Mouse (Mus musculus) forebrain, embryonic 12.5 days (tissue): ENCODE measurements around the gene Aoc1. TPM values are rescaled to one million over a fixed set of nuclear protein-coding genes. Genes with fewer than 3 reads are reported as not detected.
A peak's percentile ranks its signal among the peaks of the same experiment; 100 is the strongest.
"Not testable (repeated sequence)": the region's sequence is repeated elsewhere in the genome, so short reads cannot be mapped to it uniquely, and the experiment has no call there.

Source experiments
- ATAC-seq: fragments of 200-750 bp; cut with Nextera tagmentation; 2 replicates; pipeline ENCODE4 v1.8.0; 2017; ENCODE audit warnings: moderate TSS enrichment; ENCODE audit not compliant: low FRiP score
- H3K27ac ChIP-seq: fragments of 300-500 bp; sonication (generic); 2 replicates; pipeline ENCODE4 v1.5.1; 2016; ENCODE audit warnings: mild to moderate bottlenecking
- H3K27me3 ChIP-seq: fragments of 300-500 bp; sonication (generic); 2 replicates; pipeline ENCODE4 v1.6.1; 2016; ENCODE audit warnings: mild to moderate bottlenecking
- H3K36me3 ChIP-seq: fragments of 300-500 bp; sonication (generic); replicated peaks from 2 replicates; pipeline ENCODE4 v1.6.1; 2016; ENCODE audit warnings: mild to moderate bottlenecking
- H3K4me1 ChIP-seq: fragments of 300-500 bp; sonication (generic); 2 replicates; pipeline ENCODE4 v1.6.1; 2016
- H3K4me2 ChIP-seq: fragments of 300-500 bp; sonication (generic); 2 replicates; pipeline ENCODE4 v1.6.1; 2016; ENCODE audit warnings: mild to moderate bottlenecking, moderate library complexity
- H3K4me3 ChIP-seq: fragments of 300-500 bp; sonication (generic); replicated peaks from 2 replicates; pipeline ENCODE4 v1.5.1; 2016; ENCODE audit warnings: mild to moderate bottlenecking
- H3K9ac ChIP-seq: fragments of 300-500 bp; sonication (generic); 2 replicates; pipeline ENCODE4 v1.6.1; 2016; ENCODE audit warnings: mild to moderate bottlenecking
- H3K9me3 ChIP-seq: fragments of 300-500 bp; sonication (generic); 2 replicates; pipeline ENCODE4 v1.6.1; 2016
- WGBS: fragments of 180-500 bp; shearing (Covaris S2); methylation state at CpG from one replicate; pipeline ENCODE4 v1.1.7; 2016; 5-methylcytosine and 5-hydroxymethylcytosine counted together
- polyA plus RNA-seq: library from polyadenylated mRNA; unstranded; fragments of >200 nt; fragmentation: Nextera tagmentation; extraction: Ambion mirVana; gene quantifications from 2 replicates; pipeline ENCODE4 v1.2.1, GENCODE M21; 2016

The Aoc1 gene
- polyA plus RNA-seq, 1 experiment from 2014 or later, result not detected

GRCm38 (mm10) chr6:48864181-48864580 lies 8.5 kb upstream of the Aoc1 start:
- Histone ChIP-seq H3K27ac (no peak overlapping the region), H3K9ac (no peak overlapping the region), H3K4me2 (no peak overlapping the region), H3K36me3 (no peaks in the 10 kb centered on the region), H3K4me1 (peaks cover 18% of the 10 kb centered on the region), H3K9me3 (no peaks in the 10 kb centered on the region), H3K4me3 (no peak overlapping the region), H3K27me3 (peaks cover 81% of the 10 kb centered on the region)
- ATAC-seq, result no peak
- 79% methylated on average over 3 of the region's 3 CpGs for WGBS

GRCm38 (mm10) chr6:48864723-48865122 lies 8.0 kb upstream of the Aoc1 start:
- Histone ChIP-seq H3K9me3 (no peaks in the 10 kb centered on the region), H3K9ac (no peak overlapping the region), H3K4me2 (no peak overlapping the region), H3K4me3 (no peak overlapping the region), H3K27ac (no peak overlapping the region), H3K4me1 (peaks cover 18% of the 10 kb centered on the region), H3K36me3 (no peaks in the 10 kb centered on the region), H3K27me3 (peaks cover 81% of the 10 kb centered on the region)
- WGBS, result 75% methylated on average over 3 of the region's 3 CpGs
- ATAC-seq, result no peak

- Histone ChIP-seq H3K9me3 (no peaks in the 10 kb centered on the region), H3K4me2 (no peak overlapping the region), H3K27ac (no peak overlapping the region), H3K4me3 (no peak overlapping the region), H3K9ac (no peak overlapping the region), H3K27me3 (peaks cover 81% of the 10 kb centered on the region), H3K36me3 (no peaks in the 10 kb centered on the region), H3K4me1 (peaks cover 18% of the 10 kb centered on the region)
- WGBS, result 90% methylated on average over 1 of the region's 1 CpGs
- ATAC-seq, result no peak
These were observed 7.4 kb upstream of the Aoc1 start for GRCm38 (mm10) chr6:48865152-48865745.

- not testable (repeated sequence) for H3K4me3 ChIP-seq, H3K36me3 ChIP-seq, H3K4me2 ChIP-seq, H3K27ac ChIP-seq, ATAC-seq, H3K9ac ChIP-seq, H3K9me3 ChIP-seq
- peaks cover 16% of the 10 kb centered on the region for H3K4me1 ChIP-seq
- WGBS, result 10% methylated on average over 1 of the region's 1 CpGs
- H3K27me3 ChIP-seq, result peaks cover 81% of the 10 kb centered on the region
These were observed 6.2 kb upstream of the Aoc1 start for GRCm38 (mm10) chr6:48866355-48866950.

GRCm38 (mm10) chr6:48867158-48867557 lies 5.5 kb upstream of the Aoc1 start:
- Histone ChIP-seq H3K9ac (no peak overlapping the region), H3K4me1 (peaks cover 16% of the 10 kb centered on the region), H3K9me3 (no peaks in the 10 kb centered on the region), H3K36me3 (no peaks in the 10 kb centered on the region), H3K4me2 (no peak overlapping the region; the same call in 1 of the 2 replicates), H3K27me3 (peaks cover 80% of the 10 kb centered on the region), H3K27ac (no peak overlapping the region), H3K4me3 (no peak overlapping the region)
- ATAC-seq, result no peak
- WGBS, result 44% methylated on average over 4 of the region's 4 CpGs

GRCm38 (mm10) chr6:48869774-48870173 lies 2.9 kb upstream of the Aoc1 start:
- no peaks in the 10 kb centered on the region for H3K9me3 ChIP-seq
- no peaks in the 10 kb centered on the region for H3K36me3 ChIP-seq
- peaks cover 16% of the 10 kb centered on the region for H3K4me1 ChIP-seq
- no peak overlapping the region for H3K9ac ChIP-seq
- WGBS, result 80% methylated on average over 2 of the region's 2 CpGs
- no peak overlapping the region for H3K27ac ChIP-seq
- no peak overlapping the region for H3K4me2 ChIP-seq
- ATAC-seq, result no peak
- no peak overlapping the region for H3K4me3 ChIP-seq
- H3K27me3 ChIP-seq, result peaks cover 72% of the 10 kb centered on the region

GRCm38 (mm10) chr6:48874576-48874975 lies 1.9 kb downstream of the Aoc1 start:
- Histone ChIP-seq H3K4me3 (no peak overlapping the region), H3K27ac (no peak overlapping the region), H3K9ac (no peak overlapping the region), H3K27me3 (peaks cover 38% of the 10 kb centered on the region), H3K36me3 (no peaks in the 10 kb centered on the region), H3K9me3 (no peaks in the 10 kb centered on the region), H3K4me1 (no peaks in the 10 kb centered on the region; the same call in 1 of the 2 replicates), H3K4me2 (no peak overlapping the region)
- WGBS, result 77% methylated on average over 4 of the region's 4 CpGs
- no peak for ATAC-seq

GRCm38 (mm10) chr6:48875515-48875914 lies 2.8 kb downstream of the Aoc1 start:
- H3K9ac ChIP-seq, result no peak overlapping the region
- no peak for ATAC-seq
- no peak overlapping the region for H3K4me2 ChIP-seq
- no peak overlapping the region for H3K27ac ChIP-seq
- H3K27me3 ChIP-seq, result peaks cover 28% of the 10 kb centered on the region
- H3K36me3 ChIP-seq, result no peaks in the 10 kb centered on the region
- H3K4me1 ChIP-seq, result no peaks in the 10 kb centered on the region; the same call in 1 of the 2 replicates
- H3K4me3 ChIP-seq, result no peak overlapping the region
- WGBS, result 88% methylated on average over 6 of the region's 6 CpGs
- no peaks in the 10 kb centered on the region for H3K9me3 ChIP-seq

GRCm38 (mm10) chr6:48876510-48877135 lies 3.9 kb downstream of the Aoc1 start:
- 0 out of 2 replicates have a peak overlapping the region, but pooled peaks have one; percentile 13 for H3K27ac ChIP-seq
- WGBS, result 61% methylated on average over 5 of the region's 5 CpGs
- no peaks in the 10 kb centered on the region for H3K36me3 ChIP-seq
- H3K4me2 ChIP-seq, result no peak overlapping the region
- no peaks in the 10 kb centered on the region; the same call in 1 of the 2 replicates for H3K4me1 ChIP-seq
- no peak for ATAC-seq
- H3K9ac ChIP-seq, result no peak overlapping the region
- no peaks in the 10 kb centered on the region for H3K9me3 ChIP-seq
- no peak overlapping the region for H3K4me3 ChIP-seq
- peaks cover 19% of the 10 kb centered on the region for H3K27me3 ChIP-seq

- 77% methylated on average over 4 of the region's 4 CpGs for WGBS
- no peak for ATAC-seq
- H3K4me2 ChIP-seq, result no peak overlapping the region
- no peak overlapping the region for H3K27ac ChIP-seq
- no peak overlapping the region for H3K9ac ChIP-seq
- no peak overlapping the region for H3K4me3 ChIP-seq
- H3K36me3 ChIP-seq, result no peaks in the 10 kb centered on the region
- no peaks in the 10 kb centered on the region for H3K27me3 ChIP-seq
- H3K4me1 ChIP-seq, result no peaks in the 10 kb centered on the region
- 0 out of 2 replicates have a peak, but pooled peaks cover 7% of the 10 kb centered on the region for H3K9me3 ChIP-seq
These were observed 21.5 kb downstream of the Aoc1 start for GRCm38 (mm10) chr6:48894203-48894602.

GRCm38 (mm10) chr6:48894938-48895818 lies 22.5 kb downstream of the Aoc1 start:
- Histone ChIP-seq H3K27ac (no peak overlapping the region), H3K9me3 (0 out of 2 replicates have a peak, but pooled peaks cover 7% of the 10 kb centered on the region), H3K4me3 (no peak overlapping the region), H3K27me3 (no peaks in the 10 kb centered on the region), H3K4me1 (no peaks in the 10 kb centered on the region), H3K9ac (no peak overlapping the region), H3K36me3 (no peaks in the 10 kb centered on the region), H3K4me2 (no peak overlapping the region)
- 89% methylated on average over 8 of the region's 8 CpGs for WGBS
- ATAC-seq, result no peak

GRCm38 (mm10) chr6:48895941-48896340 lies 23.2 kb downstream of the Aoc1 start:
- Histone ChIP-seq H3K9me3 (0 out of 2 replicates have a peak, but pooled peaks cover 7% of the 10 kb centered on the region), H3K4me2 (no peak overlapping the region), H3K4me1 (no peaks in the 10 kb centered on the region), H3K9ac (no peak overlapping the region), H3K4me3 (no peak overlapping the region), H3K36me3 (no peaks in the 10 kb centered on the region), H3K27me3 (no peaks in the 10 kb centered on the region), H3K27ac (no peak overlapping the region)
- WGBS, result 71% methylated on average over 5 of the region's 5 CpGs
- ATAC-seq, result no peak
